Mouse (Mus musculus) spleen, postnatal 36 days (tissue): Measurements from ENCODE around the gene Usp10.

ENCODE experiments used
- DNase-seq, 2 experiments: peaks; one replicate each; pipeline ENCODE4 v3.0.0; 2022; ENCODE audit warnings: low spot score in 2 of 2, mixed read lengths in 1 of 2

The Usp10 gene

GRCm38 (mm10) chr8:119960531-119961104, 50.5 kb downstream of the Usp10 start:
- no peak for DNase-seq

DNA sequence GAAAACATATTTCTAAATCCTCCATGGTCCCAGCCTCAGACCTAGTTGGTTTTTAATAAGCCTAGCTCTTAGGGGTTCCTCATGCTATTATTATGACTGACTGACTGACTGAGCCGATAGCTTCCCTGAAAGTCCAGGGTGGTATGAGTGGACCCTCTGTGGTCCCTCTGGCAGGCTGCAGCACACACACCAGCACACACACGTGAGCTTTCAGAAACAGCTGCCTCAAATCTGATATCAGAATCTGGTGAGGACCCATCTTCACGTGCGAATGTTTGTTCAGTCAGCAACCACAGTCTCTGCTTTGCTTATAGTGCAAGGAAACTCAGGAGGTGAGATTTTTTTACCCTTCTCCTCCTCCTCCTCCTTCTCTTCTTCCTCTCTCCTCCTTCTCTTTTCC, 54.7 kb downstream of the Usp10 start:
- no peak for DNase-seq

- DNase-seq: no peak
Measured at GRCm38 (mm10) chr8:119967435-119967834, 57.3 kb downstream of the Usp10 start.

- DNase-seq: no peak
Measured at GRCm38 (mm10) chr8:119970169-119970568, 60.0 kb downstream of the Usp10 start.

GRCm38 (mm10) chr8:119972558-119972957, 62.4 kb downstream of the Usp10 start:
- no peak for DNase-seq

- no peak for DNase-seq
Measured at GRCm38 (mm10) chr8:119978770-119979381, 68.7 kb downstream of the Usp10 start.

DNA sequence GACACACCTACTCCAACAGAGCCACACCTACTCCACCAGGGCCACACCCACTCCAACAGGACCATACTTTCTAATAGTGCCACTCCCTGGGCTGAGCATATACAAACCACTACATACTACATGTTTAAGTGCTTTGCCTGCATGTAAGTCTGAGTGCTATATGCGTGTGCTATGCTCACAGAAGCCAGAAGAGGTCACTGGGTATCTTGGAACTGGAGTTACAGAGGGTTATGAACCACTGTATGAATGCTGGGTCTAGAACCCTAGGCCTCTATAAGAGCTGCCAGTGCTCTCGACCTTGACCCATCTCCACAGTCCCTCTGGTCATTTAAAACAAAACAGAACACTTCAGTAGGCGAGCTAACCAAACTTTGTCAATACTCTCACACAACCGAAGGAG, 71.1 kb downstream of the Usp10 start:
- no peak for DNase-seq

DNA sequence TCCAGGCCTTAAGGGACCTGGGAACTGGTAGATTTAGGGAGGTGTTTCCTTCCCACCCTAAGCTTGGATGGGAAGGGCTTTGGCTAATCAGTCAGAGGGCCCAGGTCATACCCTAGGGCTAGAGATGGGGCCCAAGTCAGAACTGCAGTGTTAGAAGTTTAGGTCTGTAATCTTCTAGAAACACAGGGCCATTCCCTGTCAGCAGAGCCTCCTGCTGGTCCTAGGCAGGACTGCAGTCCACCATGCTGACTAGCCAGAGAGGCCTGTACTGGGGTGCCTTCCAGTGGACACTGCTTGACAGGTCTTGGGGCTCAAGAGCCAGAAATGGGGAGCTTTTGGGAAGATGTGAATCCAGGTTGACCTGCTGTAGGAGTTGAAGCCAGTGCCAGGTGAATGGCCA, 73.9 kb downstream of the Usp10 start:
- DNase-seq: no peak

GRCm38 (mm10) chr8:119986174-119986573, 76.0 kb downstream of the Usp10 start:
- DNase-seq: no peak

DNA sequence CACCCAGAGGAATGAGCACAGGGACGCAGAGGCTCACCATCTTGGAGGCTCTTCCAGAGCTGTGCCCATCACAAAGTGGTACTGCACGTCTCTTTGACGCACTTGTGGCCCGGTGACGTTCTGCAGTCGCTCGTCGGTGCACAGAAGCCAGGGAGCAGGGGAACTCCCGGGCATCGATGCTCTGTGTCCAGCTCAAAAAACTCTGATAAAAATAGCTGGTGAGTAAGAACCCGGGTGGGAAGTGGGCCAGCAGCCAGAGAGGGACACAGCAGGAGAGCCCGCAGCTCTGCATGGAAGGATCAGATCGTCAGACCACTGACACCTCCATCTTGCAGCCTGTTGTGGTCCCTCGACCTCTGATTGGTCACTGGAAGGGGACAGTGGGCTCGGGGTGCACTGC, 77.9 kb downstream of the Usp10 start:
- no peak for DNase-seq

GRCm38 (mm10) chr8:119992249-119992648, 82.1 kb downstream of the Usp10 start, which contains the start of gene Crispld2:
Gene Crispld2 (plus strand): TSS chr8:119992438.
- peak; percentile 45 to 51 for DNase-seq

DNA sequence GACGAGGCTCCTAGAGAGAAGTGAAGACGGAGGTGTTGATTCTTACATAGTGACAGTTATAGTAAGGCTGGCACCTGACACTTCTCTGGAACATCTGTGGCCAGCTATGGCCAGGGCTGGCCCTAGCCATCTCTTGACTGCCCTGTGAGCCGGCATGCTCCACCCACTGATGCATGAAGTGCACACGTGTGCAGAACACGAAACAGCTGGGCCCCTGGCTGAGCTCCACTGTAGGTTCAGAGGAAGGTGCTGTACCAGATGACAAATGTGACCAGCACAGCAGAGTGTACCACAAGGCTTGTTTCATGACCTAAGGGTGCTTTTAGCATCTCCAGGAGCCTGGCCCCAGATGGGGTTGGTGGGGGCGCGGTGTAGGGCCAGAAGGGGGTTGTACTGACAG, 84.0 kb downstream of the Usp10 start:
- DNase-seq: no peak

GRCm38 (mm10) chr8:119994556-119994955, 84.4 kb downstream of the Usp10 start:
- no peak for DNase-seq

GRCm38 (mm10) chr8:119997266-119997665, 87.1 kb downstream of the Usp10 start:
- DNase-seq: no peak

DNA sequence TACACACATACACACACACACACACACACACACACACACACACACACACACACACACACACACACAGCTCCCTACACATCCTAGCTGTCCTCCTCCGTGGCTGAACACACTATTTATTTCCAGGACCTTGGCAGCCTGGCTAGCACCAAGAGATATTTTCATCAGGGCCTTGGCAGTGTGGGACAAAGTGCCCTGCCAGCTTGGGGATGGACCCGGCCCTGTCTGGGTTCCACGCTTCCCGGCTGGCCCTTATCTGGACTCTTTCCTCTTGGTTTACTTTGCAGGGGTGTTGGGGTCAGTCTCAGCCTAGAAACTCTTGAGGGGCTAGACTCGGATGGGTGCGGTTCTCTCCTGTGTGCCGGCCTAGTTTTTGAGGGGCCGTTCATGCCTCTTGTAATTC, 90.3 kb downstream of the Usp10 start:
- no peak for DNase-seq

GRCm38 (mm10) chr8:120001712-120002111, 91.6 kb downstream of the Usp10 start:
- no peak for DNase-seq

DNA sequence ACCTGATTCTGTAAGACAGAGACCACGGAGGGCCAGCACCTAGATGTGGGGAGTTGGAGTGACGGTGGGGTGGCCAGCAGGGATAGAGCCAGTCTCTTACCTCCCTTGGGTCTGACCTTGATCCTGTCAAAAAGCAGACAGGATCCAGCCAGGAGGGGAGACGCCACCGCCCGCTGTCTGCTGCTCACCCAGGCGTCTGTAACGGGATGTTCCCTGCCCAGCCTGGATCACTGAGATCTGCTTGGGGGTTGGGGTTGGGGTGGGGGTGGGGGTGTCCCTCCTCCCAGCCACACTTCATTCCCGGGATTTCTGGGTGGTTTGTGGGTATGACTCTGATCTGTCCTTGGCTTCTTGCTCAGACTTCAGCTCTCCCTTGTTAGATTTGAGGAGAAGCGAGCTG, 92.2 kb downstream of the Usp10 start:
- no peak for DNase-seq

- no peak for DNase-seq
Measured at GRCm38 (mm10) chr8:120004154-120004702, 94.1 kb downstream of the Usp10 start.

- no peak for DNase-seq
Measured at GRCm38 (mm10) chr8:120004705-120005381, 94.7 kb downstream of the Usp10 start.

- DNase-seq: no peak
Measured at GRCm38 (mm10) chr8:120006645-120007160, 96.5 kb downstream of the Usp10 start.
